Mouse (Mus musculus): Measurements from ENCODE around the gene Fbxo17. TPM values are rescaled to one million over a fixed set of nuclear protein-coding genes. Genes with fewer than 3 reads are reported as not detected.
A peak's percentile ranks its signal among the peaks of the same experiment; 100 is the strongest.

Fbxo17 gene
- polyA plus RNA-seq, 1 experiment, result 1.3 TPM

GRCm38 (mm10) chr7:28741709-28742438 lies 25.3 kb downstream of the Fbxo17 start, which contains the start of the genes Mrps12 and Sars2:
Mrps12 (minus strand) TSS chr7:28741820.
Sars2 (plus strand) TSS chr7:28741992.
- Histone ChIP-seq H3K36me3 (ENCODE audit: control insufficient read depth, insufficient read depth, low read length) (no peaks in the 10 kb centered on the region), H3K4me1 (ENCODE audit: control insufficient read depth, insufficient read depth, low read length) (peaks cover 8% of the 10 kb centered on the region), H3K27ac (ENCODE audit: insufficient read depth, low read depth, low read length) (peak within 1 kb of the TSS; percentile 87), H3K27me3 (replicated peaks; ENCODE audit: control insufficient read depth, insufficient read depth, low read length) (no peaks in the 10 kb centered on the region), H3K4me3 (ENCODE audit: insufficient read depth, low read depth, low read length) (peak within 1 kb of the TSS; percentile 88)
- under 1% methylated on average over 39 of the region's 39 CpGs for WGBS
- DNase-seq, result peak; percentile 99
- TF ChIP-seq CTCF (conservative IDR thresholded peaks at IDR 0.05; ENCODE audit: insufficient read depth, insufficient read length, low read depth, low read length) (peak; percentile 81), POLR2A (IDR thresholded peaks at IDR 0.05; ENCODE audit: low read depth, low read length) (peak; percentile 76)

DNA sequence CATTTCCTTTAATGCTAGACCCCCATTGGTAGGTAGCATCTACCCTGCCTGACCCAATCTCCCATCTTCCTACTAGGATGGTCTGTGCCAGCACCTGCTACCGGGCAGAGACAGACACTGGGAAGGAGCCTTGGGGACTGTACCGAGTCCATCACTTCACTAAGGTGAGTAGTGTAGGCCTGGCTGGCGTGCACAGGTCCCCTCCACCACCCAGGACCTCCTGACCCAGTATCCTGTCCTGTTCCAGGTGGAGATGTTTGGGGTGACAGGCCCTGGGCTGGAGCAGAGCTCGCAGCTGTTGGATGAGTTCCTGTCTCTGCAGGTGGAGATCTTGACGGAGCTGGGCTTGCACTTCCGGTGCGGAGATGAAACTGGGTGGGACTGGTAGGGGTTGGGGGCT lies 33.3 kb downstream of the Fbxo17 start:
- Histone ChIP-seq H3K27me3 (replicated peaks; ENCODE audit: control insufficient read depth, insufficient read depth, low read length) (no peaks in the 10 kb centered on the region), H3K4me3 (ENCODE audit: insufficient read depth, low read depth, low read length) (no peak overlapping the region), H3K27ac (ENCODE audit: insufficient read depth, low read depth, low read length) (no peak overlapping the region), H3K4me1 (ENCODE audit: control insufficient read depth, insufficient read depth, low read length) (no peaks in the 10 kb centered on the region), H3K36me3 (ENCODE audit: control insufficient read depth, insufficient read depth, low read length) (no peaks in the 10 kb centered on the region)
- DNase-seq, result no peak
- 94% methylated on average over 7 of the region's 7 CpGs for WGBS
- TF ChIP-seq CTCF (conservative IDR thresholded peaks at IDR 0.05; ENCODE audit: insufficient read depth, insufficient read length, low read depth, low read length) (no peak), POLR2A (IDR thresholded peaks at IDR 0.05; ENCODE audit: low read depth, low read length) (no peak)

DNA sequence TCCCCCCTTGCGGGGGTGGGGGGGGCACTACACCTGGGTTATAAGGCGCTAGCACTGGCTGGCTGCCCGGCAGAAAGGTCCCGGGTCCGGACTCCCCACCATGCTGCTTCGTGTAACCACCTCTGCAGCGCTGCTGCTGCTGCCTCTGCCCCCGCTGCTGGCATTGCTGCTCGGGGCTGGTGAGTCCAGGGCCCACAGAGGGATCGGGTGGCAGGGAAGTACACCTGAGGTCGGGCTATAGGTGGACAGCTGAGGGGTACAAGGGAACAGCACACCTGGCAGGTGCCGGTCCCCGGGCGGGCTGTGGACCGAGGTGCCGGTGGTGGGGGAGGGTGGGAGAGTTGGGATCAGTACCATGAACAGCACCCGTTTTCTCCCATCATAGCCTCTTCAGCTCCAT lies 39.5 kb downstream of the Fbxo17 start, which contains the start of gene Ccer2:
TSS of gene Ccer2 (plus strand) at position 96 of the 400 bp plus-strand sequence.
- no peak for DNase-seq
- H3K27ac ChIP-seq (ENCODE audit: insufficient read depth, low read depth, low read length), result no peak within 1 kb of the TSS

DNA sequence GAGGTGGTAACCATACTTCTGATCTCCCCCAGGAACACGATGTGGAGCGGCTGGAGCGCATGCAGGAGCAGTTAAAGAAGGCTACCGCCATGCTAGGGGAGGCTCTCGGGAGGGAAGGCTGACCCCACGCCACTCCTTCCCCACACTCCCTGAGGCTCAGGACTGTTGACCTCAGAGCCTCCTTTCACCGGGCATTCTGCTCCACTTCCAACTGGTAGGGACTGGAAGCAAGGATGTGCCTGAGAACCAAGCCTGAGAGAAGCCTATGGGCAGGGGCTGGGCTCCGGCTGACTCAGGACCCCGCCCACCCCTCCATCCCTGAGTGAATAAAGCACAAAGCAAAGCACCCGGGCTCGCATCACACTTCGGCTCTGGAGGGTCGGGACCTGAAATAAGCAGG lies 42.0 kb downstream of the Fbxo17 start:
- no peak overlapping the region for H3K27ac ChIP-seq (ENCODE audit: insufficient read depth, low read depth, low read length)
- 87% methylated on average over 13 of the region's 13 CpGs for WGBS
- no peak overlapping the region for H3K4me3 ChIP-seq (ENCODE audit: insufficient read depth, low read depth, low read length)
- H3K4me1 ChIP-seq (ENCODE audit: control insufficient read depth, insufficient read depth, low read length), result no peaks in the 10 kb centered on the region
- TF ChIP-seq POLR2A (IDR thresholded peaks at IDR 0.05; ENCODE audit: low read depth, low read length), result no peak
- DNase-seq, result no peak
- no peaks in the 10 kb centered on the region for H3K27me3 ChIP-seq (replicated peaks; ENCODE audit: control insufficient read depth, insufficient read depth, low read length)
- H3K36me3 ChIP-seq (ENCODE audit: control insufficient read depth, insufficient read depth, low read length), result peaks cover 2% of the 10 kb centered on the region

More for the DNA sequence above, 39.5 kb downstream of the Fbxo17 start, which contains the start of gene Ccer2:
- 2% methylated on average over 17 of the region's 17 CpGs for WGBS
- no peak within 1 kb of the TSS for H3K4me3 ChIP-seq (ENCODE audit: insufficient read depth, low read depth, low read length)
- no peaks in the 10 kb centered on the region for H3K27me3 ChIP-seq (replicated peaks; ENCODE audit: control insufficient read depth, insufficient read depth, low read length)
- no peaks in the 10 kb centered on the region for H3K4me1 ChIP-seq (ENCODE audit: control insufficient read depth, insufficient read depth, low read length)
- TF ChIP-seq POLR2A (IDR thresholded peaks at IDR 0.05; ENCODE audit: low read depth, low read length), result no peak
- no peak for TF ChIP-seq CTCF (conservative IDR thresholded peaks at IDR 0.05; ENCODE audit: insufficient read depth, insufficient read length, low read depth, low read length)
- H3K36me3 ChIP-seq (ENCODE audit: control insufficient read depth, insufficient read depth, low read length), result peaks cover 2% of the 10 kb centered on the region

DNA sequence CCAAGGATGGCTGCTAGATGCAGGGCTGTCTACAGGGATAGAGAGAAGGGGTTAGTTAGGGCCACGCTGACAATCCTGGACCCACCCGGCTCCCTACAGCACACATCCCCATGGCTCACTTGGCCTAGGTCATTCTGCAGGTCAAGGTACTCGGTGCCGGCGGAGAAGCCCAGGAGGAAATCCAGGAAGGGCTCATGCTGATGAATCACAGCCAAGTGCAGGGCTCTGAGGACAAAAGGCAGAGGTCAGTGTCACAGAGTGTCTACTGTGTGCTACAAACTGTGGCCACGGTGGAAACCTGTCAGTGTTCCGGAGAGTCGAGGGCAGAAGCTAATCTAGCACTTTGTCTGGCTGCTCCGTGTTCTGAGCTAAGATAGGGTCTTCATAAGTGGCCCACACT lies 45.3 kb downstream of the Fbxo17 start:
- WGBS, result 67% methylated on average over 9 of the region's 9 CpGs
- Histone ChIP-seq H3K36me3 (ENCODE audit: control insufficient read depth, insufficient read depth, low read length) (peaks cover 2% of the 10 kb centered on the region), H3K4me1 (ENCODE audit: control insufficient read depth, insufficient read depth, low read length) (peaks cover 5% of the 10 kb centered on the region; the same call in 1 of the 2 replicates), H3K27ac (ENCODE audit: insufficient read depth, low read depth, low read length) (no peak overlapping the region), H3K27me3 (replicated peaks; ENCODE audit: control insufficient read depth, insufficient read depth, low read length) (no peaks in the 10 kb centered on the region), H3K4me3 (ENCODE audit: insufficient read depth, low read depth, low read length) (no peak overlapping the region)
- TF ChIP-seq POLR2A (IDR thresholded peaks at IDR 0.05; ENCODE audit: low read depth, low read length) (no peak), CTCF (conservative IDR thresholded peaks at IDR 0.05; ENCODE audit: insufficient read depth, insufficient read length, low read depth, low read length) (no peak)
- DNase-seq, result peak; percentile 58

GRCm38 (mm10) chr7:28765211-28765610 lies 48.6 kb downstream of the Fbxo17 start:
- Histone ChIP-seq H3K4me3 (ENCODE audit: insufficient read depth, low read depth, low read length) (no peak overlapping the region), H3K36me3 (ENCODE audit: control insufficient read depth, insufficient read depth, low read length) (no peaks in the 10 kb centered on the region), H3K4me1 (ENCODE audit: control insufficient read depth, insufficient read depth, low read length) (peaks cover 10% of the 10 kb centered on the region; the same call in 1 of the 2 replicates), H3K27me3 (replicated peaks; ENCODE audit: control insufficient read depth, insufficient read depth, low read length) (no peaks in the 10 kb centered on the region), H3K27ac (ENCODE audit: insufficient read depth, low read depth, low read length) (no peak overlapping the region)
- TF ChIP-seq CTCF (conservative IDR thresholded peaks at IDR 0.05; ENCODE audit: insufficient read depth, insufficient read length, low read depth, low read length) (no peak), POLR2A (IDR thresholded peaks at IDR 0.05; ENCODE audit: low read depth, low read length) (no peak)
- 82% methylated on average over 6 of the region's 6 CpGs for WGBS
- DNase-seq, result no peak

- peak within 1 kb of the TSS; percentile 98 for H3K4me3 ChIP-seq (ENCODE audit: insufficient read depth, low read depth, low read length)
- WGBS, result under 1% methylated on average over 45 of the region's 45 CpGs
- TF ChIP-seq POLR2A (IDR thresholded peaks at IDR 0.05; ENCODE audit: low read depth, low read length), result peak; percentile 11
- no peak for TF ChIP-seq CTCF (conservative IDR thresholded peaks at IDR 0.05; ENCODE audit: insufficient read depth, insufficient read length, low read depth, low read length)
- H3K27ac ChIP-seq (ENCODE audit: insufficient read depth, low read depth, low read length), result peak within 1 kb of the TSS; percentile 69
- DNase-seq, result peak; percentile 100
- no peaks in the 10 kb centered on the region for H3K36me3 ChIP-seq (ENCODE audit: control insufficient read depth, insufficient read depth, low read length)
- no peaks in the 10 kb centered on the region for H3K27me3 ChIP-seq (replicated peaks; ENCODE audit: control insufficient read depth, insufficient read depth, low read length)
- H3K4me1 ChIP-seq (ENCODE audit: control insufficient read depth, insufficient read depth, low read length), result peaks cover 10% of the 10 kb centered on the region; the same call in 1 of the 2 replicates
Observed at GRCm38 (mm10) chr7:28766173-28766879, 49.7 kb downstream of the Fbxo17 start, which contains the start of gene Sirt2. Sirt2 (plus strand) TSS chr7:28766735.

All from kidney, adult 2 months (tissue).